Mouse (Mus musculus) layer of hippocampus, adult 11-12 months (tissue): ENCODE measurements around the gene Acin1.
"Not testable (repeated sequence)": the region's sequence is repeated elsewhere in the genome, so short reads cannot be mapped to it uniquely, and the experiment has no call there.

Experiments
- DNase-seq: peaks from one replicate; pipeline ENCODE4 v3.0.0; 2022; ENCODE audit warnings: low spot score

Gene Acin1

GRCm38 (mm10) chr14:54642224-54642944 lies 44.3 kb downstream of the Acin1 start:
- DNase-seq: no peak

- DNase-seq: peak; percentile 89
Measured at GRCm38 (mm10) chr14:54641305-54641969, 45.3 kb downstream of the Acin1 start, which contains the start of gene Cdh24. Cdh24 (minus strand) TSS chr14:54641364.

- DNase-seq: no peak
Measured at GRCm38 (mm10) chr14:54640946-54641304, 45.8 kb downstream of the Acin1 start, which contains the start of gene Gm17606. Gm17606 (plus strand) TSS chr14:54640952.

DNA sequence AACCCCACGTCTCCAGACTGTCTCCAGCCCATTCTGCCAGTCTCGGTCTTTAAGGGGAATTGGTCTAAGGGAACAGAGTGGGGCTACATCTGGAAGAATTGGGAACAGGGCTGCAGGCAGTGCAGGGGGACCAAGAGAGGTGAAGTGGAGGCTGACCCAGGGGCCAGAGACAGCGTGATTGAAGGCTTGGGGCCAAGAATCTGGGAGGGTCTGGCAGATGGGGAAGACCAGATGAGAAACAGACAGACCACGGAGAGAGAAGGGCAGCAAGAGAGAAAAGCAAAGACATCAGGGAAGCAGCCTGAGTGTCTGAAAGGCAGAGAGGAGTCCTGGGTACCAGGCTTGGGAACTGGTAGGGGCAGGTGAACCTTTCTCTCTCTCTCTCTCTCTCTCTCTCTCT lies 46.6 kb downstream of the Acin1 start:
- DNase-seq: no peak

GRCm38 (mm10) chr14:54638210-54638609 lies 48.5 kb downstream of the Acin1 start:
- DNase-seq: no peak

DNA sequence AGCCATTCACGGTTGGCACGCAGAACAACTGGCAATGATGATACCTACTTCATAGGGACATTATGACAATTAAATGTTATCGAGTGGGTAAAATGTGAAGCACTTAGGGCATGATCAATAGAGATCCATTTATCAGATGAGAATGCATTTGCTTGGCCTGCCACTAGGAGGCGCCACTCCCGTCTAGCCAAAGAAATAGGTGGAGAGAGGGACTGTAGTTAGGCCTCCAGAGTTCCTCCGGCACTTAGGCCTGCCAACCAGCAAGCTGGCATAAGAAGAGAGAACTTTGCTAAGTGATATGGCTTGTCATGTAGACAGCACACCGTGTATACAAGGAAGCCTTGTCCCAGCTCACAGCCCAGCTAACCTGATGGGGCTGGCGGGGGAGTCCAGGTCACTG lies 49.8 kb downstream of the Acin1 start:
- no peak for DNase-seq

- no peak for DNase-seq
Measured at GRCm38 (mm10) chr14:54634182-54634581, 52.5 kb downstream of the Acin1 start.

GRCm38 (mm10) chr14:54632252-54632651 lies 54.5 kb downstream of the Acin1 start:
- DNase-seq: no peak

DNA sequence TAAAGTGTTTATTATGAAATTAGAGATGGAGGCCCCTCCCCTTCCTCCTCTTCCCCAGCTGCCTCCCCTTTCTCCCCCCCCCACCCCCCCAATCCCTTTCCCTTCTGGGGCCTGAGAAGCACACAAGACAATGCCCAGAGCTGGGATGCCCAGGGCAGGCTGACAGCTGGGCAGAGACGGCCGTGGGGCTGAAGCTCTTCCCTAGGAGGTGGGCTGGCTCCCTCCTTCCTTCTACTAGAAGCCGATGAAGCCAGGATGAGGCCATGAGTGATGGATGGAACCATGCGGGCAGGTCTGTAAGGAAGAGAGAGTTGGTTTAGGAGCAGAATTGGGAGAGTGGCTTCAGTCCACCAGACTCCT lies 55.5 kb downstream of the Acin1 start:
- DNase-seq: no peak

- no peak for DNase-seq
Measured at GRCm38 (mm10) chr14:54630583-54631239, 56.0 kb downstream of the Acin1 start.

GRCm38 (mm10) chr14:54629797-54630196 lies 56.9 kb downstream of the Acin1 start:
- no peak for DNase-seq

DNA sequence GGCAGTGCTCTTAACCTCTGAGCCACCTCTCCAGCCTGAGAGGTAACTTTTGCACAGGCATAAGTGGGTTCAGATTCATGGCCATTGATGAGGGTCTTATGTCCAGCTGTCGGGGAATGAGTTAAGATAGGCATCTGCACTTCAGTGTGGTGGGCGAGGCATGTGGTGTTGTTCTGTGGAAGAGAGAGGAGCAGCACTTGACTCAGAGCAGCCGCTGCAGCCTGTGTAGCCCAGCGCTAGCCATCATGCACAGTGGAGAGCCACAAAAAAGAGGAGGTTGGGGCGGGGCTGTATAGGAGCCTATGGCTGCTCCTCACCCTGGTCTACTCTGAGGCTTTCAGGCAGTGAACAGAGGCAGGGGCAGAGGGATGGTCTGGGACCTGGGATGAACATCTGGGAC lies 58.6 kb downstream of the Acin1 start:
- no peak for DNase-seq

DNA sequence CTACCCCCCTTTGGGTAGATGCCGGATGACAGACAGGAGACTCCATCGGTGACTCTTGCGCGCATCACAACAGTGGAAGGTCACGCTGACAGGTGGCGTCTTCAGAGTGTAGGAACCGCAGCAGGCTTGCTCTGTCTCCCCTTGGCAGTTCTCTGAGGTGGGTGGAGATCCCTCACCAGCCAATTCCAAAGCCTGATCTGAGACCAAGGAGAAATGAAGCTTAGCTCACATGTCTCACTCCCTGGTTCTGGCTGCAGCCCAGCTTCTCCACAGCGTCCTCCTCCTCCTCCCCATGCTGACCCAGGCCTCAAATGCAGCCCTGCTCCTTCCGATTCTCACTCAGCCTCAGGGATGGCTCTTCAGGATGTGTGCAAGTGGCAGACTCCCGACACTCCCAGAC lies 61.8 kb downstream of the Acin1 start:
- no peak for DNase-seq

- no peak for DNase-seq
Measured at GRCm38 (mm10) chr14:54623334-54623733, 63.4 kb downstream of the Acin1 start.

GRCm38 (mm10) chr14:54621133-54621532 lies 65.6 kb downstream of the Acin1 start, which contains the start of gene Psmb11:
Psmb11 (plus strand) TSS chr14:54621433.
- DNase-seq: no peak

DNA sequence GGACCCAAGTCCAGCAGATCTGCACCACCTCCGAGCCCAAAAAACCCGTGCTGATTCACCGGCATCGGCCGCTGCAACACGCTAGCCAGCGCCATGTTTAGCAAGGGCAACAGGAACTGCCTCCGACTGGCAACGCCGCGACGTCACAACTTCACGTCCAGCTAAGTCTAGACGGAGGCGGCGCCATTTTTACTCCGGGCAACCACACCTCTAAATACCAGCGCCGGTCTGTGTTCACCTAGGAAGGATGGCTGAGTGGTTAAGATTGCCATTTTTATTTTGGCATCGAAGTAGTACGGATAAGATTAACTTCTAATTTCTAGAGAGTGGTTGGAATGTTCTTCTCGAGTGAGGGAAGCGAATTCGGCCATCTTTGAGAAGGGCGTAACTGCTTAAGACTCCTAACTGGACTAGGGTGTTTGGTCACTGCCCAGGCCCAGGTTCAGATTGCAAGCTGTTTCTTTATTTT lies 68.8 kb downstream of the Acin1 start, which contains the start of gene Psmb5:
TSS of gene Psmb5 (minus strand) at position 126 of the 469 bp plus-strand sequence.
- DNase-seq: peak; percentile 91

- DNase-seq: no peak
Measured at GRCm38 (mm10) chr14:54617152-54617896, 69.4 kb downstream of the Acin1 start.

DNA sequence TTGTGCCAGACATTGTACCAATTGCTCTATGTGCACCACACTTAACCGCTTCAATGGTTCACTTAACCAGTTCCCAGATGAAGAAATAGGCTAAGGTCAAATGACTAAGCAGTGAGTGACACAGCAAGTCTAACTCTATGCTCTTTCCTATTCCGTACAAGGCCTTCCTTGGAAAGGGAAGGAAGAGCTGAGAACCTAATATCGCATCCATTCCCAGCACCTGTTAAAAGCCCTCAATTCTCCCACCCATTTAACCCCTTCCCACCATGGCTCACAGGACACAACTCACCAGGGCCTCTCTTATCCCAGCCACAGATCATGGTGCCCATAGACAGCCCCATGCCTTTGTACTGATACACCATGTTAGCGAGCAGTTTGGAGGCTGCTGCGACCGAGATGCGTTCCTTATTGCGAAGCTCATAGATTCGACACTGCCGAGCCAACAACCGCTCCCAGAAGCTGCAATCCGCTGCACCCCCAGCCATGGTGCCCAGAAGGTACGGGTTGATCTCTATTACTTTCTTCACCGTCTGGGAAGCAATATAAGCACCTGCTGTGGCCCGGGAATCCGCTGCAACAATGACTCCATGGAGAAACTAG lies 70.4 kb downstream of the Acin1 start:
- no peak for DNase-seq

GRCm38 (mm10) chr14:54614130-54614529 lies 72.6 kb downstream of the Acin1 start:
- not testable (repeated sequence) for DNase-seq

DNA sequence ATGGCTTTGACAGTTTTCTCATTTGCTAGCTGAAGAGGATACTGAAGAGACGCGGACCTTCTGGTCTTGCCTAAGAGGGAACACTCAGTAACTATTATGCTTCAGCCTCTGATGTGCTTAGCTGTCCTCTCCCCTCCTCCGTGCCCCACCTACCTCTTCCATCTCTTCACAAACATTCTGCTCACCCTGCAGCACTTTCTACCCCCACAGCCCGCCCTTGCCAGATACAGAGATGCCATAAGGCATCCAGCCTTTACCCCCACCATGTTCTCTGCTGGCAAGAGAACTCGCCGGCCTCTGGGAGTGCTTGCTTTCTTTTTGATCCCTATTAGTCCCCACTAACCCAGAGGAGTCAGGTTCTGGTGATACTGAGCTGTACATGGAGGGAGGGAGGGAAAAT lies 76.1 kb downstream of the Acin1 start:
- DNase-seq: peak; percentile 64

- DNase-seq: no peak
Measured at GRCm38 (mm10) chr14:54609962-54610361, 76.8 kb downstream of the Acin1 start.

GRCm38 (mm10) chr14:54609245-54609644 lies 77.5 kb downstream of the Acin1 start:
- no peak for DNase-seq
